Mouse (Mus musculus) 3134 (cell line): ENCODE measurements around the gene Rufy3.
"Not testable (repeated sequence)": the region's sequence is repeated elsewhere in the genome, so short reads cannot be mapped to it uniquely, and the experiment has no call there.

ENCODE experiments used
- DNase-seq: peaks from one replicate; pipeline ENCODE4 v3.0.0-alpha.2; 2011; ENCODE audit warnings: low spot score; ENCODE audit not compliant: insufficient read length; ENCODE audit errors: extremely low read depth

Gene Rufy3

DNA sequence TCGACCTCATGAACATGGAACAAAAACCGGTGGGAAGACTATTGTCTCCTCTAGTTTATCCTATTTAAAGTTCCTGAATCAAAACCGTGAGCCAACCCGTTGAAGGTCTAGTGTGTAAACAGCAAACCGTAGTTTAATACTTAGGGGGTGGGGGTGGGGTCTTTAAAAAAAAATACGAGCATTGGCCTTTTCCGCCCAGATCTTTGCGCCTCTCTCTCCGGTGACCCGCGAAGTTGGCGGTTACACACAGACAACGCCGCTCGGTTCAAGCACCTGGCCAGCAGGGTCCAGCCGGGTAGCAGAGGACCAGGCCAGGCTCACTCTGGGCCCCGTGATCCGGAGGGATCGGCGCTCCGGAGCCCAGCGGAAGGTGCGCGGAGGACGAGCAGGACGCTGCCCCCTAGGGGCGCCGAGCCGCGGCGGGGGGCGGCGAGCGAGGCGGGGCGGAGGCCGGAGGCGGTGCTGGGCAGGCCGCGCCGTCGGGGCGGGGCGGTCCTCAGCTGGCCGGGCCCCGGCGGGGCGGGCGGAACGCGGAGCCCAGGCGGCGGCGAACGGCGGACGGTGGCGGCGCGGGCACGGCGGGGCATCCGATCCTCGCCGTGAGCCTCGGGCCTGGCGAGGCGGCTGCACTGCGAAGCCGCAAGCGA lies at the start of gene Rufy3:
Gene Rufy3, plus strand, starts transcription at position 540 of the 647 bp plus-strand sequence.
- DNase-seq = peak; percentile 81

DNA sequence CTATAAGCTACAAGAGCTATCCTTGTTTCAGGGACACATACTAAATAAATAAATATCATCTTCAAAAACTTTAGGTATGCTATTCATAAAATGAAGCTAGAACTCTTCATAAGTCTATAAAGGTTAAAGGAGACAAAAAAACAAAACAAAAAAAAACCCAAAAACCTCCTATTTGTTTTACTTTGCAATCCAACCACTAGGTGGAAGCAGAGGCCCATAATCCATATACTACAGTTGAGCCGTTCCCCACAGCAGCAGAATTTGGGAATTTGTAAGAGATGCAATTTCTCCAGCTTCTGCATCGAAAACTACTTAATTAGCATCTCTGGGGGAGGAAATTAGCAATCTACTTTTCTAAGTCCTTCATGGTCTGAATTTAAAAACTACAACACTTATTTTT lies 45.6 kb upstream of the Rufy3 start:
- DNase-seq = no peak

DNA sequence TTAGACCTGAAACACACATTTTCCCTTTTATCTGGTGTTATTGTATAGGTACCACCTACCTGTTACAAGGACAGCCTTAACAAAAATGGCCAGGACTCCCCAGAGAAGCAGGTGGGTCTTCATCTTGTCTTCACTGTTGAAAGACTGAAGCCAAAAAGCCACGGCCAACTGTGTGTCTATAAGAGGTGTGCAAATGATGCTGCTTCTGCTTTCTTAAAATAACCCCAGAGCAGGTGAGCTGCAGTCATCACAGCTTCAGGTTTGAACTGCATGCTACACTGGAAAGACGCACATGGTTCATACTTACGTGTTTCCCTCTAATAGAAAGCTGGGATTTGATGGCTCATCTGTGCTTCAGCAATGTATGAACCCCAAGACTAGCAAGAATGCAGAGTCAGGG lies 37.2 kb upstream of the Rufy3 start, which contains the start of gene Jchain:
Gene Jchain, minus strand, starts transcription at position 235 of the 400 bp plus-strand sequence.
- DNase-seq = no peak

DNA sequence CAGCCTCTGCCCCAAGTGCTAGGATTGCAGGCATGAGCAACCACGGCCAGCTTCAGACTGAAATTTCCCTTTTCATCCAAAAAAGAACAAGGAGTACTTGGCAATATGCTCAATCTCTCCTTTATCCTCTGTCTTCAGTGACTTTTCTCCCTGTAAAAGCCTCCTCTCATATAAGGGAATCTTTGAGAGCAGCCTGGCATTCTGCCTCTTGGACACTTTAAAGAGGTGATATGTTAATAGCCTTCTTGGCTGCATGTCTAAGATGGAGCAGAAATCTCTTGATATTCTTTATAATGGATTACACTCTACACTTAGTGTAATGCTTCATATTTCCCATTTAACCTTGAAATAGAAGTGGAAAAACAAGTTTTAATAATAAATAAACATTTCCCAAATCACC lies 33.9 kb upstream of the Rufy3 start:
- no peak for DNase-seq

DNA sequence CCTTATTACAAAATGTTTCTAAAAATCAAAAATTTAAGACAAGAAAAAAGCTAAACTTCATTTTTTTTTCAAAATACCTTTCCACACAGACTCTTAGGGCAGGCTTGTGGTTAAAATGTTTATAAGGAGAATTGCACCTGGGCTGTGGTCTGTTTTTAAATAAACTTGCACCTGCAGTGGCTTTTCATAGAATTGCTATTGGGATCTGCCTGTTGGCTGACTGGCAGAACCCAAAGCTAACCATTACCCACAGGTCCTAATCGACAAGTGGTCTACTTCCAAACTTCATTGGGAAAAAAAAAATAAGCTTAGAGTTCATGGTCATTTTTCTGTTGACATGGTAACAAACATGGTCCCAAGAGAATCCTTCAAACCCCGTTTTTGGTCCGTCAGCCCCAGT lies 30.1 kb upstream of the Rufy3 start:
- DNase-seq = no peak

DNA sequence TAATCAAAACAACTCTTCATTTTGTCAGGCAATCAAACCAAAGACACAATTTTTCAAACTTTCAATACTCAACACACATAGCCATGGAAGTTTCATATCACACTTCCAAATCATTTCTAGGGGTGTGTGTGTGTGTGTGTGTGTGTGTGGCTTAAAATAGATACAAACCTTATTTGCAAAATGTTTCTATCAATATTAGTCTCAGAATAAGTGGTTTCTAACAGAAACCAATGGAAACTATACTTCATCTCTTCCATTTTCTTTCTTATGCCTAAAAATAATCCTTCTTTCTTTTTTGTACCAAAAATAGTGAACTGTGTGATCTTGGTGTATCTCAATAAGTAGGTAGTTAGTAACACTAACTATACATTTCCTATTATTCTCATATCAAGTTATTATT lies 24.0 kb upstream of the Rufy3 start:
- no peak for DNase-seq

DNA sequence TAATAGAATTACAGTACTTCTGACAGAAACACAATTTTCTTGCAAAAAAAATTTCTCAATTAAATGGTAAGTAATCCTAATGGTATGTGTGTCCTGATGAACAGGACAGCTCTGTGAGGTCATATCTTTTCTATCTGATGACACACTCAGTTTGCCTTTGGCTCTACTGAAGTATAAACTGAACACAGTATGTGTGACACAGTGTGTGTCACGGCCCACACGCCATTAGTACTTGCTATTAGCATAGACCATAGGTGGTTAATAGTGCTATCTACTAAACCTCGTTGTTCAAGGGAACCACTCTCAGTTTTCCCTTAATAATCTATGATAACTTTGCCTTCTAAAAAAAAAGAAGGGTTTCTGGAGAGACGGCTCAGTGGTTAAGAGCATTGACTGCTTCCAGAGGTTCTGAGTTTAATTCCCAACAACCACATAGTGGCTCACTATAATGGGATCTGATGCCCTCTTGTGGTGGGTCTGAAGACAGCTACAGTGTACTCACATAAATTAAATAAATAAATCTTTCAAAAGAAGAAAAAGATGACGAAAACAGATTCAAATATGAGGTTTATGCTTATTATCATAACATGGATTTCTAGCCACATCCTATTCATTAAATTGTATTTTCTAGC lies 22.1 kb upstream of the Rufy3 start:
- DNase-seq = peak; percentile 33

DNA sequence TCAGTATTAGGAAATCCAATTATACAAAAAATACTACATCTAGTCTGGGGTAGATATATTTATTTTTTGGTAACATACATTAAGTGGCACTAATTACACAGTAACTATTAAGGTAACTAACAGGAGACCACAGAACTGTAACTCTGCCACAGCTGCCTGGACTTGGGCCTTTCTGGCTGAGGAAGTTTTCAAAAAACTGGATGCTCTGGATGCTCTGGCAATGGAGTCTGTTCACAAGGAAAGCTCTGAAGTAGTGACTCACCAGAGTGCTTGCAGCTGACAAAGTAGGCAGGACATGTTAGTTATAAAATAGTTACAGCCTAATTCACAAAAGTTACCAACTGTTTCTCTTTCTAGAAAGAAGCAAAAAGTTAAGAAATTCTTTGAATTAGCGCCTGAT lies 20.4 kb upstream of the Rufy3 start:
- DNase-seq = not testable (repeated sequence)

DNA sequence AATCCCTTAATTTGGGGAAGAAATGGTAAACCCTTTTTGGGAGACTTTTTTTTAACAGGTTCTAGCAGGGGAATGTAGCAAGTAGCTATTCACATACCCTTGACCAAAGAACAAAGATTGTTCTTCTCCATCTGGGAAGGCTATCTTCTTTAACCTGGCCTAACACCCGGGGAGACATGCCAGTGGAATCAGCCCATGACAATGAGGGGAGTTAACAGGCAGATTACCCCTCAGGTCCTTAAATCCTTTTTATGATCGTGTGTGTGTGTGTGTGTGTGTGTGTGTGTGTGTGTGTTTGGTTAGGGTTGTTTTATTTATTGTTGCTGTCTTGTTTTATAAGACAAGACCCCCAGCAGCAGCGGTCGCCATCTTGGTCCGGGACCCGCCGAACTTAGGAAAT lies 19.3 kb upstream of the Rufy3 start:
- DNase-seq = no peak

DNA sequence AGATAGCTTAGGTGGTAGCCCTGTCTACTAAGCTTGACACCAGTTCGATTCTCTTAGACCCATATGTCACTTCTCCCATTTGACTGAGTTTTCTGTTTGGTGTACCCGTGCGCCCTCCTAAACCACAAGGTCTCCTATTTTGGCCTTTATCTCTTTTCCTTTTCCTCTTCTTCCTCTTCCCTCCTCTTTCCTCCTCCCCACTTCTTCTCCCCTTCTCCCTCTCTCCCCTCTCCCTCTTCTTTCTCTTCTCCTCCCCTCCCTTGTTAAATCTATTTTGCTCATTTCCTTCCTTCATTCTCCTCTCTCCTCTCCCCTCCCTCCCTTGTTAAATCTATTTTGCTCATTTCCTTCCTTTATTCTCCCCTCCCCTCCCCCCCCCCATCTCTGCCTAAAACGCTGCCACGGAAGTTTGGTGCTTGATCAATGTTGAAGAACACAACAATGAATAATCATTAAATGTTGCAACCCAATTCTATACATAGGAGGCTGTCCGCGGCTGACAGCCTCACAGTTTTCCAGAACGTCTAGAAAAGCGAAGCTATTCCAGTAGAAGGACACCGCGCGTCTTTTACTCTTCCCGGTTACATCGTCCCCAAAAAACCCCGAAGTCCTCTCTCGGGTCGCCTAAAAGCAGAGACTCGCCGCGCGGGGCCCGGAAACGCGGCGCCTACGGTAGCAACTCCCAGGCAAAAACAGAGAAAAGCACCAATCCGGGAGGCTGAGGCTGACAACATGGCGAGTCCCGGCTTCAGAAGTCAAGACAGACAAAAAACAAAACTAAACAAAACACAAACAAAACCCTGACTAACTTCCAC lies 11.4 kb upstream of the Rufy3 start:
- DNase-seq = no peak

DNA sequence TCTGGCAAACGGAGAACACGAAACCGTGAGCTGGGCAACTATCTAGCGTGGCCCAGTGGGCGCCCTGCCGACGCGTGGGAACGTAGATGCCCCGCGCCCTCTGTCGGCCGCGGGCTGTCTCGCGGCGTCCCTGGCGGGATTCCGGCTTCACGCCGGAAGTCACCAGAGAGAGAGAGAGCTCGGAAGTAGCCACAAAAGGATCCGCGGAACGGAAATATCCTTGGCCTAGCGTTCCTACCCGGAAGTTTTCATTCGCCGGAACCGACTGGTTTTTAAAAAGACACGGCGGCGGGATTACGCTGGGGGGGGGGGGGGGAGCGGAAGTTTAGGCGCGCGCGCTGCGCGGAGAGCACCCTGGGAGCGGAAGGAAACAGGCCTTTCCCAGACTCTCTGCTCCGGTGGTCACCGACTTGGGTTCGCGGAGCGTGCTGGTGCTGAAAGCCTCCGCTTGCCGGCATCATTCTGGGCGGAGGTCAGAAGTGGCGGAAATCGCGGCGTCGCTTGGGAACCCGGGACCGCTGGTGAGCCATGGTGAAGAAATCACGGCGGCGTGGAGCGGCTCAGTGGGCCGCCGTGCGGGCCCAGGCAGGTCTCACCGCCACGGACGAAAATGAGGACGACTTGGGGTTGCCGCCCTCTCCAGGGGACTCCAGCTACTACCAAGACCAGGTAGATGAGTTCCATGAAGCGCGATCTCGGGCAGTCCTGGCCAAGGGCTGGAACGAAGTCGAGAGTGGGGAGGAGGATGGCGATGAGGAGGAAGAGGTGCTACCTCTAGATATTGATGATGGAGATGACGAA lies 10.6 kb upstream of the Rufy3 start, which contains the start of gene Utp3:
Gene Utp3, plus strand, starts transcription at position 377 of the 801 bp plus-strand sequence.
- DNase-seq = peak; percentile 96

DNA sequence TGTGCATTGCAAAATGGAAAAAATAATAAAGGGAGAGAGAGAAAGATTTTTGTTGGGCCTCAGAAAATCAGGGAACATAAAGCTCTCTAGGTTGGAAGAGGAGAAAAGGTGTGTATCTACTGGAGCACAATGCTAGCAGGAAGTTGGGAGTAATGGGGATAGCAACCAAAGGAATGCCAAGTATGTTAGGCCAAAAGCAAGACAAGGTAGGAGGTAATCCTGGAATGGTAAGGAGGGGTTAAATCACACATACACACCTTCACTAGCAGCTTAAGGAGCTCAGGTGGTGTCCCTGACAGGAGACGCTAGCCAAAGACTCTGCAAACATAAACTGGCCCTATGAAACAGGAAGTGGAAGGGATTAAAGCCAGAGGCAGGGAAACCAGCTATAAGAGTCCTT lies 5.8 kb upstream of the Rufy3 start:
- DNase-seq = no peak

DNA sequence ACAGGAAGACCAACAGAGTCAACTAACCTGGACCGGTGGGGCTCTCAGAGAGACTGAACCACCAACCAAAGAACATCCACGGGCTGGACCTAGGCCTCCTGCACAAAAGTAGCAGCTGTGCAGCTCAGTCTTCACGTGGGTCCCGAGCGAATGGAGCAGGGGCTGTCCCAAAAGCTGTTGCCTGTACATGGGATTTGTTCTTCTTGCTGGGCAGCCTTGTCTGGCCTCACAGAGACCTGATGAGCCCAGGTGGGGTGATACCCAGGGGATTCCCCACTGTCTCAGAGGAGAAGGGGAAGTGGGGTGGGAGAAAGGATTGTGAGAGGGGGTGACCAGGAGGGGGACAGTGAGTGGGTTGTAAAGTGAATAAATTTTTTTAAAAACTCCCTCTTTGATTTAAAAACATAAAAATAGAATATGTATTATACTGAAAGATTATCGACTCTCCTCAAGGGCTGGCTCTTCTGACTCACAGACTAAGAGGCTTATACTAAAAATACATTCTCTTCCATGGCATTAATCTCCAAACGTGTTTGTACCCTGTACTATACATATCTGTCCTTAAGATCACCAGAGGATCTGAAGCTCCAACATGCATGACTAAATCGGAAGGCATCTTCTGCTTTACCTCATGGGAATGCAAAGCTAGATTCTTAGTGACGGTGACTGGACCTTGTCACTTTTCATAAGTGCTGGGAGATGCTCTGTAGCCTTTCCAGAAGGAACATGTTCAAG lies 3.6 kb upstream of the Rufy3 start:
- no peak for DNase-seq

DNA sequence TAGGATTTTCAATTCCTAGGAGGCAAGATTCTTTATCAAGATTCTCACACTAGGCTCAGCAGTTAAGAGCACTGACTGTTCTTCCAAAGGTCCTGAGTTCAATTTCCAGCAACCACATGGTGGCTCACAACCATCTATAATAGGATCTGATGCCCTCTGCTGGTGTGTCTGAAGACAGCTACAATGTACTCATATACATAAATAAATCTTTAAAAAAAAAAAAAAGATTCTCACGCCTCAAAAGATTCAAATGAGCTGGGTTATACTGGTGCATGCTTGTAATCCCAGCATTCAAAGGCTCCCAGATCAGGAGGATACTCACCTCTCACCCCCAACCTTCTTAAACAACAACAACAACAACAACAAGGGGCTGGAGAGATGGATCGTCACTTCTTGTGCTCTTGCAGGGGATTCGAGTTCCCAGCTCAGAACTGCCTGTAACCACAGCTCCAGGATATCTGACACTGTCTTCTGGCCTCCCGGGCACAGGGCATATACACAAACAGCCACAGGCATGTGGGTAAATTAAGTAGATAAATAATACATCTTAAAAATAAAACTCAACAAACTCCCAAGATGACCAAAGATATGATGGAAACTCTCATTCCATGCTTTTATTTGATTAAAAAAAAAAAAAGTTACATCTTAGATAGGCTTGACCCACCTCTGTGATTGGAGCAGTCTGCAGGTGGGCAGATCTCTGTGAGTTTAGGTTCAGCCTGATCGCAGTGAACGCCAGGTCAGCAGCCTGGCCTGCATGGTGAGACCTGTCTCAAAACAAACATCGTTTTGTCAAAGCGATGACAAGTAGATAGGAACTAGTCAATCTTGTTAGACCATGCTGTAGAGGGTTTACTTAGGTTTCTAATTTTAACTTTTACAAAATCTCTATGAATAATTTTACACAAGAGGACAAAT lies 1.7 kb upstream of the Rufy3 start:
- no peak for DNase-seq

DNA sequence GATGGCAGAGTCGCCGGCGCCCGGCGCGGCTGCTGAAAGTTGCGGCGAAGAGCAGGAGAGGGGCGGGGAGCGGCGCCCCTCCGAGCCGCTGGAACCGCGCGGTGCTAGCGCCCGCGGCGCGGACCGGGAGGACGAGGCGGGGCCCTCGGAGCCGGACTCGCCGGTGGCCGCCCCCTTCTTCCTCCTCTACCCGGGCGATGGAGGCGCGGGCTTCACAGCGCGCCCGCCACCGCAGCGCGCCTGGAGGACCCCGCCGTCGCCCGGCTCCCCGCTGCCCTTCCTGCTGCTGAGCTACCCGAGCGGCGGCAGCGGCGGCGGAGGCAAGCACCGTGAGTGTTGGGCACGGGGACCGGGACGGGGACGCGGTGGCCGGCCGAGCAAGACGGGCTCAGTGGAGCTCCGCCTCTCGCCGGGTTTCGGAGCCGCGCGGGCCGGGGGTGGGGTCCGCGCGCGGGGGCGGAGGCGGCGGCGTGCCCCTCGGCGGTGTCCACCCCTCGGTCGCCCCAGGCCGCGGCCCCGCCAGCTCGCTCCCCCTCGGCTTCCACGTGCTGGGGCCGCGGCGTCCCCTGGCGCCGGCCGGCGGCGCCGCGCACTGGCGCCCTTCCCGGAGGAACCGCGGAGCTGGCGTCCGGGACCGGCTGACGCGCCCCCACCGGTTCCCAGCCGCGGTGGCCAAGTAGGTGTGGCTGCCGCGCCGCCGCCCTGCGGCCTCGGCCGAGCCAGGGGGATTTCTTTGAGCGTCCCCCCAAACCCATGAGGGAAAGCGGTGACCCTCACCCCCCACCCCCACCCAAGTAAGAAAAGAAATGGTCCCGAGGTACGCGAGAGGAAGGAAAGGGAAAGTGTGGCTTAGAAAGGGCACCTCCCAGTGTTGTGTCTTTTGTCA lies 551 bp downstream of the Rufy3 start:
- DNase-seq = peak; percentile 75

DNA sequence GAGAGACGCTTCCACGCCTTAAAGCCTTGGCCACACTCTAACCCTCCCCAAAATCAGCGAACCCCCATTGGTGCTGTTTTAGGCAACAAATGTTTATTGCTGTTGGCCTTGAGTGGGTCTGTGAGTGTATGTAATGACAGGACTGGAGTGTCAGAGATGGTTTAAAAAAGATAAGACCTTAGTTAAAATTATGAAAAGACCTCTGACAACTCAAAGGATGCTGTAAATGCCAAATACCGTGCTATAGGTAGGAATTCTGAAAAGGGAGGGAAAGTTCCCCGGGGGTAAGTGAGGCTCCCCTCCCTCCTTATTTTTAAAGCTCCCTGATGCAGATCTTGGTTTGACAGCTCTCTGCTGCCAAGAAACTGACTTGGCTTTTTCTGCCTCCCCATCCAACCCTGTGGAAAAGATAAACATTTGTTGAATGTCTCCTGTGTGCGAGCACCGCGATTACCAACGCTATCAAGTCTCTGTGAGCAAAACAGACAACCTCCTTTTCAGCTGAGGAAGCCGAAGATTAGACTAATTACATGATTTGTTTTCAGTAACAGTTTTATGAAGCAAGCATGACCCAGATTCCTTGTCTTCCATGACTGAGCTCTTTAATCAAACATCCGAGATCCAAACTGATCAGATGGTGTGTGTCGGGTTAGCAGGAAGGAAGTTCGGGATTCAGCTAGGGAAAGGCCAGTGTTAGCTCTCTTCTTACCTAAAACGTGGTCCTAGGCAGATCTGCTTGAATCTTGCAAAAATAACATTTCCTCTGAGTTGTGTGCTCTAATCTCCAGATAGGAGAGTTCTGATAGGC lies 1.4 kb downstream of the Rufy3 start:
- no peak for DNase-seq

DNA sequence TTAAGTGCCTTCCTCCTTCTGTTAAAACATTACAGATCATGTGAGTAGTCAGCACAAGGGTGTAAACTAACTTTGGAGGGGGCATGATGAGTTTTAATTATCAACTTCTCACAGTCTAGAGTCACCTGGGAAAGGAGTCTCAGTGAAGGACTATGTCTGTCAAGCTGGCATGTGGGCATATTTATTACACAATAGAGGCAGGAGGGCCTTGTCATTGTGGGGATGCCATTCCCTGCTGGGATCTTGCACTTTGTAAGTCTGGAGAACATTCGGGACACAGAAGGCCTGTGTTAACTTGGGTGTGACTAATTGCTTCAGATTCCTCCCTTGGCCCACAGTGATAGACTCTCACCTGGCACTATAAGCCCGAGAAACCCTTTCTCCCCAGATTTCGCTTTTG lies 4.7 kb downstream of the Rufy3 start:
- no peak for DNase-seq
